Mouse (Mus musculus) left cerebral cortex, postnatal 10 days (tissue): ENCODE data around the gene Lgals12. TPM values are rescaled to one million over a fixed set of nuclear protein-coding genes. Genes with fewer than 3 reads are reported as not detected.

Experiments used
- DNase-seq, 2 experiments: peaks; one replicate each; pipeline ENCODE4 v3.0.0; 2021 to 2022; ENCODE audit warnings: low spot score in 2 of 2, mixed read lengths in 1 of 2; ENCODE audit errors: extremely low spot score in 1 of 2
- intact Hi-C: fragments of 180-260 bp; cut with DNase I; formaldehyde crosslinking; loops from one replicate; pipeline ENCODE4 v1.15.1; 2025
- total RNA-seq, 2 experiments: library from RNA; stranded (reverse); gene quantifications; 2 replicates each; pipeline ENCODE4 v1.2.3; 2021

Gene Lgals12
- under 1 TPM; 0.26 to 0.28 TPM for total RNA-seq

GRCm38 (mm10) chr19:7606801-7607689, at the start of gene Lgals12:
TSS of gene Lgals12 (minus strand) at chr19:7607193.
- DNase-seq, result no peak
- intact Hi-C loops, result no loop called here

DNA sequence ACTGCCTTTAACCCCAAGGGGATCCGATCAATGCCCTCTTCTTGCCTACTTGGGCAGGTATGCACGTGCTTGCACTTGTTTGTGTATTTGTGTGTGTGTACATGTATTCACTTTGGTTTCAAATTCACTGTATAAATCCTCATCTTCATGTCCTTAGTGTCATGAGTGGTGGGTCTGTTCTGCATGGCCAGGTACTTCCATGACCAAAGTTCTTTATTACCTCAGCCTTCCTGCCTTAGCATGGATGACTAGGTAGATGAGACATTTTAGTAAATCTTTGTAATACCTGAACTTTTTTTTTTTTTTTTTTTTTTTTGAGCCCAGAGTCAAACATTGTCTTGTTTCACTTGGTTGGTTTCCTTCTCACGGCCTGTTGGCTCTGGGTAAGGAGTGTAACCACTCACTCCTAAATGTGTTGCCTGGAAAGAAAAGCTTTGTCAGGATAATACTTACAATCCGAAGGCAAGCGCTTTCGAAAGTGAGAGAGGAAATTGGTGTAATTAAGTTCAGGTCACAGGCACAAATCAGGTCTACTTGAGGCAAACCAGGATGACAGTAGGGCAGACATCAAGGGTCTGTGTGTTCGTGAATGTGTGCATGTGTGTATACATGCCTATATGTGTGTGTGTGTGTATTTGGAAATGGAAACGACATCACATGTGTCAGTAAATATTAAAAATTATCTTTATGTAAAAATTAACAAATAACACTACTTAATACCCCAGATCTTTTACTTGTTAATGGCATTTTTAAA, 42.1 kb upstream of the Lgals12 start:
- intact Hi-C loops, result no loop called here
- no peak for DNase-seq

- intact Hi-C loops, result no loop called here
- no peak for DNase-seq
These were observed 26.8 kb upstream of the Lgals12 start for GRCm38 (mm10) chr19:7633786-7634185.

DNA sequence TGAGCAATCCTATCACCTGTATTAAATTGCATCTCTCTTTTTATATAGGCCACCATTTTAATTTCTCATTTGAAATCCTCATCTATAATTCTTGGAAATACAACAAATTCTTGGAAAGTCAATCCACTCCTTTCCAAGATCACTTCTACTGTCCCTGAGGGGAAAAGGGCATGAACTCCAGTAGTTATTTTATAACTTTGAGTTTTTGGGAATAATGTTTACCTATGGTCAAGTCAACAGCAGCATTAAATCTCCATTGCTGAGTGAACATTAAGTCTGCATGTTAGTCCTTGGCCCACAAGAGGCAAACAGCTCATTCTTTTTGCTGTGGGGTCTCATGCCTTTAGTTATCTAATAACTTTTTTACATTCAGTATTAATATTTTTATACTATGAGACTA, 26.0 kb upstream of the Lgals12 start:
- DNase-seq, result no peak
- intact Hi-C loops, result no loop called here

- DNase-seq, result peak; percentile 63 to 69
- intact Hi-C loops, result loop anchor here (2.0 kb wide), 1 partner anchor 89 kb away; no protein-coding TSS in a partner anchor
These were observed 10.7 kb upstream of the Lgals12 start for GRCm38 (mm10) chr19:7617696-7618095.

GRCm38 (mm10) chr19:7617085-7617484, 10.1 kb upstream of the Lgals12 start:
- DNase-seq, result no peak

GRCm38 (mm10) chr19:7616231-7616930, 9.4 kb upstream of the Lgals12 start:
- DNase-seq, result no peak
- intact Hi-C loops, result loop anchor here (2.0 kb wide), 1 partner anchor 88 kb away; no protein-coding TSS in a partner anchor

More at GRCm38 (mm10) chr19:7617085-7617484, 10.1 kb upstream of the Lgals12 start:
- intact Hi-C loops, result loop anchor here (2.0 kb wide), 1 partner anchor 88 kb away; no protein-coding TSS in a partner anchor

- intact Hi-C loops, result no loop called here
- no peak for DNase-seq
These were observed 6.2 kb upstream of the Lgals12 start for GRCm38 (mm10) chr19:7613151-7613550.

DNA sequence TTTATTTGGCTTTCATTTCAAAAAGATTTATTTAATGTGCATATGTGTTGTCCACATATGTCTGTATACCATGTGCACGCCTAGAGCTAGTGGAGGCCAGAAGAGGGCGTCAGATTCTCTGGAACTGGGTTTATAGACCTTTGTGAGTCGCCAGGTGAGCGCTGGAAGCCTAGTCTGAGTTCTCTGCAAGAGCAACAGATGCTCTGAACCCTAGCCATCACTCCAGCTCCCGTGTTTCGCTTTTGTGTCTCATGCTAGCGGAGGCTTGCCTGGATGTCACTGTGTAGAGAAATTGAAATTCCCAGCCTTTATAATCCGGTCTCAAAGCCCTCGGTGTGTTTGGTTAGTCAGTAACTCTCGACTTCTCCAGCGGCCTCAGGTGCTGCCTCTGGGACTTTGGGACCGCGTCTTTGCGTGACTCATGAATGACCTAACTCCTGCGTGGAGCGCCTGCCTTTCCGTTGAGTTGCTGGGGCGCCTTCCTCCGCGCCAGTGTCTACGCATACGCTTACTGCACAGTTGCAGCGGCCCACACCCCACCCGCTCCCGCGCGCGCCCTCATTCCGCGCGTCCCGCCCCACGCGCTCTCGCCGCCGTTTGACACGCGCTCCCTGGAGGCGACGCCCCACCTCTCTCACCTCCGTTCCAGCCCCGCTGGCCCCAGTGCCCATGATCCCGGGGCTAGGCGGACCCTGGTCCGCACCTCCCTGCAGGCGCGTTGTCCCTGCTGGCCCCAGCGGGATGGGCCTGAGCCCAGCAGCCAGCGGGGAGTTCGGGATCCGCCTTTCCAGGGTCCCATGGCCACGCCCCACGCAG, 5.2 kb upstream of the Lgals12 start, which contains the start of gene Hrasls5:
TSS of gene Hrasls5 (plus strand) at position 600 of the 816 bp plus-strand sequence.
- intact Hi-C loops, result no loop called here
- DNase-seq, result peak in 1 of 2 experiments; percentile 75

DNA sequence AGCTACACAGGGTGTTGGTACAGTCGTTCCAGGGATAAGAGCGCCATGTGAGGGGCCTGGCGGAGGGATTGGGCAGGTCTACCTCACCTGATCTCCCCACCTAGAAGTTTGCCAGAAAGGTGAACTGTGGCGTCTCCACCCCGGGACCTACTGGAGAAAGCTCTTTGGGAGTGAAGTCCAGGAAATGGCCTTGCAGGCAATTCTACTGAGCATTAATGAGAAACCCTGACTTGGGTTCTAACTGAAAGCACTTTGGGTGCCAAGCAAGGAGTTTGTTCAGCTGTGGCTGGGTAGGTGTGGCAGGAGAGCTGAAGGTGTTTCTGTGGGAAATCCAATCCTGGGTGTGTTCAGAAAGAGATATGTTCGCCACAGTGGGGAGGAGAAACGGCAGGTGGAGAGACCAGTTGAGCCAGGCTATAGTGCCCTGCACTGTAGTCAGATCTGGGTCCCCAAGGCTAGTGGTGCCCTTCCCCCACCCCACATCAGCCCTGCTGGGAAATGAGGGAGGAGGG, 753 bp upstream of the Lgals12 start:
- no peak for DNase-seq
- intact Hi-C loops, result no loop called here

- peak; percentile 71 to 74 for DNase-seq
- intact Hi-C loops, result no loop called here
These were observed 836 bp downstream of the Lgals12 start for GRCm38 (mm10) chr19:7605930-7606783.

DNA sequence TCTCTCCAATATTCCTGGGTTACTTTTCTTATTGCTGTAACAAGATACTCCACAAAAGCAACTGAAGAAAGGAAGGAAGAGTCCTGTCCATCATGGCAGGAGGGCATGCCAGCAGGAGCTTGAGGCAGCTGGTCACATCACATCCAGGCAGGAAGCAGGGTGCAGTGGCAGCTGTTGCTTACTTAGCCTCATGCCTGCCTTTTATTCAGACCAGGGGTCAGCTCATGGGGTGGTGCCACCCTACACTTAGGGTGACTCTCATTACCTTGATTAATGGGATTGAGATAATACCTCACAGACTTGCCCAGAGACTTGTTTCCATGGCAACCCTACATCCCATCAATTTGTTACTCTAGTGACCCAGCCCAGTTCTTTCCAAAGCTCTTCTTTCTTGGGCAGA, 2.0 kb downstream of the Lgals12 start:
- DNase-seq, result no peak
- intact Hi-C loops, result no loop called here

- no peak for DNase-seq
- intact Hi-C loops, result no loop called here
These were observed 2.9 kb downstream of the Lgals12 start for GRCm38 (mm10) chr19:7604107-7604506.

DNA sequence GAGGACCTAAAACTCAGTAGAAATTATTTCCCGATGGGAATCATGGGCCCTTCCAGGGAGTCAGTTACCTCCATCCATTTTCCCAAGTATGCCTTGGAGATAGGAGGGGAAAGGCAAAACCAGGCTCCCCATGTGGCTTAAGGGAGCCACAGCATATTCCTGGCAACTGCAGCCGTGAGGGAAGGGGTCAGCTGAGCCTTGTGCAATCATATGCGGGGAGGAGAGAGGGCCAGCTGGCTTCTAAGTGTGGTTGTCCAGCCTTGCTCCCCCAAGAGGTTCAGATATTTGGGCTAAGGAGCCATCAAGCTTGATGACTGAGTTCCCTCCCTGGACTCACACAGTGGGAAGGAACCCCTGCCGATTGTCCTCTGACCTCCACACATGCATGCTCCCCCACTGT, 5.4 kb downstream of the Lgals12 start:
- no peak for DNase-seq
- intact Hi-C loops, result no loop called here

GRCm38 (mm10) chr19:7598481-7598880, 8.5 kb downstream of the Lgals12 start:
- no peak for DNase-seq
- intact Hi-C loops, result loop anchor here (10.0 kb wide), 1 partner anchor 154 kb away; no protein-coding TSS in a partner anchor

DNA sequence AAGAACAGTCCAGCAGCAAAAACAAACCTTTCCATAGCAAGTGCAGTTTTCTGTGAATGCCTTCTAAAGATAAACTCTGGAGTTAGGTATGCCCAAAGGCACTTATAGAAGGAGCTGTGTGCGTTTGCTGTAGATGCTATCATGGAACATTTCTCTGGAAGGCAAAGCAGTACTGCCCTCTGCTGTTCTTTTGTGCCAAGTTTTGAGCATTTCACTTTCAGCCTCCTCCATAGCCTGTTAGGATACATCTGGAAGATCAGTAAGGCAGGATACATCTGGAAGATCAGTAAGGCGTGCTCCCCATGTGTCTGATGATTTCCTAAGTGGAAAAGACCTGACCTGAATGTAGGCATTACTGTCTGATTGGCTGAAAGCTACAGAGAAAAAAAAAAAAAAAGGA, 11.5 kb downstream of the Lgals12 start:
- intact Hi-C loops, result loop anchor here (1.0 to 10.0 kb wide), 2 partner anchors 66 to 151 kb away; no protein-coding TSS in a partner anchor

DNA sequence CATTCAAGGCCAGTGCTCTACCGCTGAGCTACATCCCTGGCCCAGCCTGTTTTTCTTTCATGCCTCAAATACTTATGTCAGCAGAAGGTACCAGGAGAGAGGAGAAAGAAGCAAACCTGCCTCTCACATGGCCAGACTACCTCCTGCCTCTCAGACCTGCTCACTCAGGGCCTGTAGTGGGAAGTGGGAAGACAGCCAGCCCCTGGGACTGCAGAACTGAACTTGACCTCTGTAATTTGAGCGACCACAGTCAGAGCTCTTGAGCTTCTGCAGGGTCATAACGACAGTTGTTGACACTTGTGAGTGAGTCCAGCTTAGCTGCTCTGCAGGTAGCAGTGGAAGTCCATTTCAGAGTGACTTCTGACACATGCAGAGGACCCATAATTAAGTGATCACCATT, 15.0 kb downstream of the Lgals12 start:
- no peak for DNase-seq
- intact Hi-C loops, result loop anchor here (10.0 kb wide), 1 partner anchor 147 kb away; no protein-coding TSS in a partner anchor

More for the DNA sequence above, 11.5 kb downstream of the Lgals12 start:
- peak in 1 of 2 experiments; percentile 39 for DNase-seq
